Mouse (Mus musculus) spleen, adult 2 months (tissue): ENCODE results near the gene Abcb8. TPM values are rescaled to one million over a fixed set of nuclear protein-coding genes. Genes with fewer than 3 reads are reported as not detected.

Source experiments
- DNase-seq, 2 experiments: peaks; one replicate each; pipeline versions ENCODE4 v3.0.0 to v3.0.0-alpha.2; 2012 to 2021; ENCODE audit warnings: low spot score in 2 of 2, low read depth in 1 of 2
- H3K27ac ChIP-seq: fragments of 200-500 bp; 2 replicates; pipeline ENCODE4 v1.5.1; 2012; ENCODE audit warnings: low read length, inconsistent platforms; ENCODE audit not compliant: insufficient read depth
- H3K27me3 ChIP-seq: fragments of 200-500 bp; 2 replicates; pipeline ENCODE4 v1.6.1; 2012; ENCODE audit warnings: mild to moderate bottlenecking, moderate library complexity, low read length, inconsistent platforms; ENCODE audit not compliant: control insufficient read depth, insufficient read depth
- H3K36me3 ChIP-seq: fragments of 200-500 bp; 2 replicates; pipeline ENCODE4 v1.6.1; 2012; ENCODE audit warnings: mild to moderate bottlenecking, low read length, inconsistent platforms; ENCODE audit not compliant: control insufficient read depth, insufficient read depth
- H3K4me1 ChIP-seq: fragments of 200-500 bp; 2 replicates; pipeline ENCODE4 v1.6.1; 2011; ENCODE audit warnings: inconsistent platforms; ENCODE audit not compliant: control insufficient read depth, insufficient read depth, insufficient read length
- H3K4me3 ChIP-seq: fragments of 200-500 bp; 2 replicates; pipeline ENCODE4 v1.5.1; 2011; ENCODE audit warnings: mild to moderate bottlenecking, inconsistent platforms; ENCODE audit not compliant: insufficient read depth, insufficient read length; ENCODE audit errors: extremely low read depth
- CTCF ChIP-seq: fragments of 200-500 bp; IDR thresholded peaks from 2 replicates; pipeline ENCODE4 v1.5.1; 2011; ENCODE audit warnings: mild to moderate bottlenecking, inconsistent platforms; ENCODE audit not compliant: insufficient read depth, insufficient read length, insufficient replicate concordance; ENCODE audit errors: extremely low read depth
- POLR2A ChIP-seq: fragments of 200-500 bp; IDR thresholded peaks from 2 replicates; pipeline ENCODE4 v1.6.1; 2011; ENCODE audit warnings: low read depth, low read length, inconsistent platforms
- WGBS: fragments of 180-500 bp; shearing (Covaris S2); methylation state at CpG from one replicate; pipeline ENCODE4 v1.1.7; 2018; 5-methylcytosine and 5-hydroxymethylcytosine counted together
- polyA plus RNA-seq: library from polyadenylated mRNA; depleted of rRNA; stranded (reverse); fragments of >200 nt; gene quantifications from 2 replicates; pipeline ENCODE4 v1.2.3, GENCODE M21; 2012

The Abcb8 gene
- polyA plus RNA-seq, 1 experiment = 31.3 TPM

DNA sequence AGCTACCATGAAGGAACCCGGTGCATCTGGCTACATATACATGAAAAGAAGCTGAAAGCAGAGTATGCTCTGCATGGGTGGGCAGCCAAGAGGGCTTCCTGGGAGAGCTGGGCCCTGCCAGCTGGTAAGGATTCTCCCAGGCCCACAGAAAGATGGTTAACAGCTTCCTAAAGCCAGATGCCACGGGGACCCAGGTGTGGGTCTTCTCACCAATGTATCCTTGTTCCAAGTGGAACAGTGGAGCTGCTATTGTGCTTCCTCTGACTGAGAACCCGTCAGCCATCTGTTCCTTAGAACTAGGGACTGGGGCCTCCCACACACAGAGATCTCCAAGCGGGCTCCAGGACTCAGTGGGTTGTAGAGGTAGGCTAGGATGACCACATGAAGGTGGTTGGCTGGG, 36.7 kb upstream of the Abcb8 start:
- peaks cover 4% of the 10 kb centered on the region for H3K27me3 ChIP-seq
- H3K36me3 ChIP-seq = no peaks in the 10 kb centered on the region
- no peak for DNase-seq
- TF ChIP-seq CTCF (no peak), POLR2A (no peak)
- 63% methylated on average over 4 of the region's 4 CpGs for WGBS
- peaks cover 7% of the 10 kb centered on the region for H3K4me1 ChIP-seq
- H3K4me3 ChIP-seq = no peak overlapping the region
- no peak overlapping the region for H3K27ac ChIP-seq

DNA sequence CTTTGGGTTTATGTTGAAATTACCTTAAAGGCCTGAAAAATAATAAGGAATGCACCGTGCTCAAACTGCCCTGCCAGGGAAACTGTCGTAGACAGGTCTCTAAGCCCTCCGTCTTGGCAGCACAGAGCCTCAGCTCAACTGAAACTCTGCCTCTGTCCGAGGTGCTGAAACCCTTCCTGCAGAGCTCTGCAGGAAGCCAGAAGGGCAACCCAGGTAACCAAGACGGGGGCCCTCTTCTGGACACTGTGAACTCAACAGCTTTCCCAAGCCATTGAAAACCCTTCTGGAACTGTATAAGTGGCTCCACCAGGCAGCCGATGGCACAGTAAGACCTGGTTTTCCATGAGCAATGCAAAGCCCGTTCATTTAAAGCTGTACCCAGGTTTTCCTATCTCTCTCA, 36.0 kb upstream of the Abcb8 start:
- Histone ChIP-seq H3K36me3 (no peaks in the 10 kb centered on the region), H3K27ac (no peak overlapping the region), H3K4me3 (no peak overlapping the region), H3K4me1 (peaks cover under 1% of the 10 kb centered on the region; the same call in 1 of the 2 replicates), H3K27me3 (no peaks in the 10 kb centered on the region)
- peak; percentile 33; the same call in 1 of the 2 replicates for TF ChIP-seq CTCF
- TF ChIP-seq POLR2A = no peak
- peak; percentile 47 to 50 for DNase-seq
- WGBS = 14% methylated on average over 7 of the region's 7 CpGs

DNA sequence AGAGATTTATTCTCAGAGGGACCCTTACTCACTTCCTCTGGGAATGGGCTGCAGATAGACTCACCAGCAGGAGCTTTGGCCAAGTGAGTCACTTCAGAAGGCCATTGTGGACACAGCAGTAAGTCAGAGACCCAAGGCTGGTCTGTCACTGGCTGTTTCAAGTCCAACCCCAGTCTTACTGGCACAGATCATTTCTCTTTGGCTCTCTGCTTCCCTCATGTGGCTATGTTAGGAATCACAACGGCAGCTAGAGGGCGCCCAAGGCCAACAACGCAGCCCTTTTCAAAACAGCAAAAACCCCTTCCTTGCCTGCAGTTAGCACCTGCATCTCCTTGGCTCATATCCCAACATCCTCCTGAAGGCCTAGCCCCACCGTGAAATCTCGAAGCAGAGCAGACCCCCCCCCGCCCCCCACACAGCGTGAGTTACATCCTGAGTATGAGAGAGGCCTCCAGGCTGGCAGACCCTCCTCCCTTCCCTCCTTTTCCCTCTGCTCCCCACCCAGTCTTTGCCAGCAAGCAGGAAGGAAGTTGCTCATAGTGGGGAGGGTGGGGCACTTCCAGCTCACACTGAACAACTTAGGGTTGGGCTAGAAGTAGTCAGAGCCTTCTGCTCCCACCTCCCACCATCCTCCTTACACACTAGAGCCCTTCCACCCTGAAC, 32.5 kb upstream of the Abcb8 start:
- no peaks in the 10 kb centered on the region for H3K36me3 ChIP-seq
- H3K27me3 ChIP-seq = no peaks in the 10 kb centered on the region
- WGBS = under 1% methylated on average over 7 of the region's 7 CpGs
- H3K4me3 ChIP-seq = no peak overlapping the region
- TF ChIP-seq CTCF (peak; percentile 90; the same call in 1 of the 2 replicates), POLR2A (no peak)
- no peaks in the 10 kb centered on the region for H3K4me1 ChIP-seq
- H3K27ac ChIP-seq = no peak overlapping the region
- peak; percentile 50 to 67 for DNase-seq

DNA sequence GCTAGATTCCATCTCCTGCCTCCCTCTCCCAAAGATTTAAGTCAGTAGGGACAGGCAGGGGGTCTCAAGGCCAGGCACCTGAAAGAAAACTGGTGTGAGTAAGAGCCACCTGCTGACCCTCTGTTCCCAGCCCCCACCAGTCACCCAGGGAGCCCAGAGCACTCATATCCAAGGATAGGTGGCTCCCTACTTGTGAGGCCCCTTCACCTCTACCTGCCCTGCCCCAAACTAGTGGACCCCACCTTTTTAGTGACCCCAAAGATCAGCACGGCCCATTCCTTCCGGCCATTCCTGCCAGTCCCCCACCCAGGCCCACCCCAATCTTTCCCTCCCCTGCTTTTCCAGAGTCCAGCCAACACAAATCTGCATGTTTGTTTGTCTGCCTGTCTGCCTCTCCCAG, 30.0 kb upstream of the Abcb8 start:
- Histone ChIP-seq H3K27ac (no peak overlapping the region), H3K36me3 (no peaks in the 10 kb centered on the region), H3K27me3 (no peaks in the 10 kb centered on the region), H3K4me3 (no peak overlapping the region), H3K4me1 (no peaks in the 10 kb centered on the region)
- 86% methylated on average over 2 of the region's 2 CpGs for WGBS
- TF ChIP-seq POLR2A = no peak
- TF ChIP-seq CTCF = no peak
- DNase-seq = no peak

DNA sequence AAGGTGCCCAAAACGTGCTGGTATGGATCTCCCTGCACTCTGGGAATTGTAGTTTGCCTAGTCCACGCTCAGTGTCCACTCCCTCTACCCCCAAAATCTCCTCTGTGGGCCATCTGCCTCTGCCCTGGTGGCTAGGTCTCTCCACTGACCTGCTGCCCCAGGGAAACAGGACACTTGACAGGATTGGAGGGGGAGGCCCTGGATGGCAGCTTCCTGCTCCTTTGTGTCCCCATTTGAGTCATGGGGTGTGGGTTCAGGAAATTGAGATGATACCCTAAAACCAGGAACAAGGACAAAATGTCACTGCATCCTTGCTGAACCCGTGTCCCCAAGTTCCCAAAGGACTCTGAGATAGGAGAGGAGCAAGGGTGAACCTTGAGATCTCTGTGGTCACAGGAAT, 29.4 kb upstream of the Abcb8 start:
- H3K27ac ChIP-seq = no peak overlapping the region
- H3K4me1 ChIP-seq = no peaks in the 10 kb centered on the region
- TF ChIP-seq CTCF = no peak
- no peak for TF ChIP-seq POLR2A
- no peaks in the 10 kb centered on the region for H3K36me3 ChIP-seq
- no peaks in the 10 kb centered on the region for H3K27me3 ChIP-seq
- 72% methylated on average over 3 of the region's 3 CpGs for WGBS
- H3K4me3 ChIP-seq = no peak overlapping the region
- no peak for DNase-seq

DNA sequence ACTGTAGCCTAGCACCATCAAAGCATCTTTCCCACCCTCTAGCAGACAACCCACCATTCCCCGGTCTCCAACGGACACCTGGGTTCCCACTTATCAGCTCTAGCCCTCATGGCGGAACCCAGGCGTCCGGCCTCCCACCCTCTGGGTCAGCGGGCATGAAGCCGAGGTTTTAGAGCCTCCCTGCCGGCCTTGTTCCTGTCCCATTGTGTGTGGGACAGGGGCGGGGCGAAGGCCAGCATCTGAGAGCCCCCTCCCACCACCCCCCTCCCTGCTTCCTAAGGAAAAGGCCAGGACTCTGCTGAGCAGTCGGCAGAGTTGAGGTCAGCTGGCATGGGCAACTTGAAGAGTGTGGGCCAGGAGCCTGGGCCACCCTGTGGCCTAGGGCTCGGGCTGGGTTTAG, 29.0 kb upstream of the Abcb8 start, which contains the start of gene Nos3:
Nos3 (plus strand) TSS at position 303 of the 400 bp plus-strand sequence.
- Histone ChIP-seq H3K4me1 (no peaks in the 10 kb centered on the region), H3K27me3 (no peaks in the 10 kb centered on the region), H3K4me3 (0 out of 2 replicates have a peak within 1 kb of the TSS, but pooled peaks have one; percentile 3), H3K27ac (0 out of 2 replicates have a peak within 1 kb of the TSS, but pooled peaks have one; percentile 15), H3K36me3 (no peaks in the 10 kb centered on the region)
- 76% methylated on average over 12 of the region's 12 CpGs for WGBS
- TF ChIP-seq POLR2A = no peak
- TF ChIP-seq CTCF = no peak
- DNase-seq = no peak

DNA sequence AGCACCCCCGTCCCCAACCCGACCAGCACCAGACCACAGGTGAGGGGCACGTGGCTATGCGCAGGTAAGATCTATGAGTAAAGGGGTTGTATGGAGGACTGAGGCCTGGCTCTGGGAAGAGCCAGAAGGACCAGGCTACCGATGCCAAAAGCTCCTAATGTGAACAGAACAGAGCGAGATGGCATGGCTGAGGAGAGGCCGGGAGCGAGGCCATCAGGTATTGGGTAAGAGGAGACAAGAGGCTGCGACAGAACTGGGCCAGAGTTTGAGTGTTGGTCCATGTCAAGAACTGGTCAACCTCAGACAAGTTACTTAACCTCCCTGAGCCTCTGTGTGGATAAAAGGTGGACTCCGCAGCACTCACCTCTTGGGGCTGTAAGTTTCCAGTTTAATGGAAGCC, 28.5 kb upstream of the Abcb8 start:
- DNase-seq = no peak
- 77% methylated on average over 10 of the region's 10 CpGs for WGBS
- TF ChIP-seq POLR2A (no peak), CTCF (no peak)
- no peaks in the 10 kb centered on the region for H3K36me3 ChIP-seq
- no peaks in the 10 kb centered on the region for H3K27me3 ChIP-seq
- H3K27ac ChIP-seq = 0 out of 2 replicates have a peak overlapping the region, but pooled peaks have one; percentile 15
- H3K4me3 ChIP-seq = 0 out of 2 replicates have a peak overlapping the region, but pooled peaks have one; percentile 3
- H3K4me1 ChIP-seq = no peaks in the 10 kb centered on the region
